Mouse (Mus musculus) liver, embryonic 11.5 days (tissue): ENCODE measurements around the gene Hoxc10. TPM values are rescaled to one million over a fixed set of nuclear protein-coding genes. Genes with fewer than 3 reads are reported as not detected.

Experiments used
- ATAC-seq: fragments of 200-750 bp; cut with Nextera tagmentation; replicated peaks from 2 replicates; pipeline ENCODE4 v1.8.0; 2017; ENCODE audit warnings: moderate number of reproducible peaks, mild to moderate bottlenecking, moderate TSS enrichment, moderate library complexity; ENCODE audit not compliant: low FRiP score
- DNase-seq: peaks from one replicate; pipeline ENCODE4 v3.0.0-alpha.2; 2017; ENCODE audit warnings: low spot score
- H3K27ac ChIP-seq: fragments of 300-500 bp; sonication (generic); 2 replicates; pipeline ENCODE4 v1.5.1; 2014; ENCODE audit warnings: mild to moderate bottlenecking, low read depth, low read length, control low read depth
- H3K27me3 ChIP-seq: fragments of 300-500 bp; sonication (generic); replicated peaks from 2 replicates; pipeline ENCODE4 v1.6.1; 2014; ENCODE audit warnings: low read length, mixed read lengths; ENCODE audit not compliant: control insufficient read depth, insufficient read depth
- H3K36me3 ChIP-seq: fragments of 300-500 bp; sonication (generic); 2 replicates; pipeline ENCODE4 v1.6.1; 2014; ENCODE audit warnings: mild to moderate bottlenecking, low read length, moderate library complexity, mixed read lengths; ENCODE audit not compliant: control insufficient read depth, insufficient read depth
- H3K4me1 ChIP-seq: fragments of 300-500 bp; sonication (generic); replicated peaks from 2 replicates; pipeline ENCODE4 v1.6.1; 2014; ENCODE audit warnings: low read length, mixed read lengths; ENCODE audit not compliant: control insufficient read depth, insufficient read depth
- H3K4me2 ChIP-seq: fragments of 300-500 bp; sonication (generic); 2 replicates; pipeline ENCODE4 v1.6.1; 2014; ENCODE audit warnings: mild to moderate bottlenecking, control low read depth, moderate library complexity
- H3K4me3 ChIP-seq: fragments of 300-500 bp; sonication (generic); 2 replicates; pipeline ENCODE4 v1.5.1; 2014; ENCODE audit warnings: low read depth, low read length, control low read depth
- H3K9ac ChIP-seq: fragments of 300-500 bp; sonication (generic); 2 replicates; pipeline ENCODE4 v1.6.1; 2014; ENCODE audit warnings: low read depth, low read length, control low read depth
- H3K9me3 ChIP-seq: fragments of 300-500 bp; sonication (generic); 2 replicates; pipeline ENCODE4 v1.6.1; 2016; ENCODE audit warnings: low read length, inconsistent platforms, mixed read lengths; ENCODE audit not compliant: control insufficient read depth
- WGBS: fragments of 180-500 bp; shearing (Covaris S2); extraction: QIAGEN DNeasy Blood & Tissue Kit; methylation state at CpG from one replicate; pipeline ENCODE4 v1.1.7; 2014; 5-methylcytosine and 5-hydroxymethylcytosine counted together
- polyA plus RNA-seq: library from polyadenylated mRNA; unstranded; fragments of >200 nt; fragmentation: Nextera tagmentation; extraction: Ambion mirVana; gene quantifications from 2 replicates; pipeline ENCODE4 v1.2.1, GENCODE M21; 2014

Hoxc10 gene
- polyA plus RNA-seq, 1 experiment from 2014 or later = 0.43 TPM

DNA sequence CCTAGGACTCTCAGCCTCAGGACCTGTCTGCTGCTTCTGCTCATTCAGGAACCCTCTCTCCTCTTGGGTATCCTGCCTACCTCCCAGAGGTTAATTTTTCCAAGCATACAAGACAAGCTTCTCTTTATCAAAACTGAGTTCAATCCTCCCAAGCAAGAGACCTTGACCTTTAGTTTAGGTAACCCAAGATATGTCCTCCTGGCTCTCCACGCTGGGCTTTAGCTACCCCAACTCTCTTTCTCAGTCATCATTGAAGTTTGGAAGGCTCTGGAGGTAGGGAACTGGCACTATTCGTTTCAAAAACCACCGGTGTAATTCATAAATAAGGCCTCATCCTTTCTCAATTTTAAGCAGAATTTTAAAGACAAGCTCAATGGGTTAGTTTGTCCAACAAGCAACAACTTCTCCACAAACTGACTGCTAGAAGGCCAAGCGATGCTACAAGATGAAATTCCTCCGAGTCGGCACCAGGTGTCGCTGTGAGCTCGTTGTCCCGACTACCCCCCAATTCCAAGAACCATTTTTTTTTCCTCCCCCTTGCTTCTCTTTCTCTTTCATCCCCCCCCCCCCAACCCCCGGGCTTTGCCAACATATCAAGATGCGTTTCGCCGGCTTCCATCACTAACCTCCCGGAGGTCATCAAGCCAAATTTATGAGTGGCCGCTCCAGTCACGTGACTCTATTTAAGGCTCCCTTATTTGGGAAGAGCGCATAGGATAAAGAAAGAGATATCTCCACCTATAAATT lies 46.8 kb downstream of the Hoxc10 start:
- Histone ChIP-seq H3K4me2 (peak overlapping the region; percentile 59), H3K36me3 (no peaks in the 10 kb centered on the region), H3K9ac (no peak overlapping the region), H3K27me3 (peaks cover 99% of the 10 kb centered on the region), H3K27ac (no peak overlapping the region), H3K4me3 (peak overlapping the region; percentile 42), H3K4me1 (no peaks in the 10 kb centered on the region), H3K9me3 (no peaks in the 10 kb centered on the region)
- no peak for DNase-seq
- WGBS = 5% methylated on average over 17 of the region's 17 CpGs
- no peak for ATAC-seq

DNA sequence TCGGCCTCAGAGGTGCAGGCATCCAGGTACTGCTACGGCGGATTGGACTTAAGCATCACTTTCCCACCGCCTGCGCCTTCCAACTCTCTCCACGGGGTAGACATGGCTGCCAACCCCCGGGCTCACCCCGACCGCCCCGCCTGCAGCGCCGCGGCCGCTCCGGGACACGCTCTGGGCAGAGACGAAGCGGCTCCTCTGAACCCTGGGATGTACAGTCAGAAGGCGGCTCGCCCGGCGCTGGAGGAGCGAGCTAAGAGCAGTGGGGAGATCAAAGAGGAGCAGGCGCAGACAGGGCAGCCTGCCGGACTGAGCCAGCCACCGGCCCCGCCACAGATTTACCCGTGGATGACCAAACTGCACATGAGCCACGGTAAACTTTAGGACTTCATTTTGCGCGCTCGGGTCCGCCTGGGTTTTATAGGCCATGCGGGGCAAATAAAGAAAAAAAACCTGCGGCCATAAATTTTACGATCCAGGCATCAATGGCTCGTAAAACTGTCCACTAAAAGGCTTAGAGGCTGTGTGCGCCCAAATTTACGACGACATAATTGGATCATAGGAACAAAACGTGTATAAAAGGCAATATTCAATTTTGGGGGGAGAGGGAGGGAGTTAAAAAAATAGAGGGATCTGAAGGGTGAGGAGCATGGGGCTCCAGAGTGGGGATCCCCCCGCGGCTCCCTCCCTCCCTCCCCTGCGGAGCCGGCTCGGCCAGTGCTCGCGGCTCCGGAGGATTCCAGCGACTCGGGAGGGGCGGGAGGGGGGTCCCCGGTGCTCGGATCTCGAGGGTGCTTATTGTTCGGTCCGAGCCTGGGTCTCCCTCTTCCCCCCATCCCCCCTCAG lies 47.8 kb downstream of the Hoxc10 start:
- Histone ChIP-seq H3K27ac (peak overlapping the region; percentile 54; the same call in 1 of the 2 replicates), H3K27me3 (peaks cover 99% of the 10 kb centered on the region), H3K4me2 (peak overlapping the region; percentile 59), H3K4me3 (peak overlapping the region; percentile 42), H3K9me3 (no peaks in the 10 kb centered on the region), H3K9ac (peak overlapping the region; percentile 52), H3K36me3 (no peaks in the 10 kb centered on the region), H3K4me1 (no peaks in the 10 kb centered on the region)
- WGBS = 3% methylated on average over 45 of the region's 57 CpGs
- DNase-seq (no peak), ATAC-seq (no peak)

DNA sequence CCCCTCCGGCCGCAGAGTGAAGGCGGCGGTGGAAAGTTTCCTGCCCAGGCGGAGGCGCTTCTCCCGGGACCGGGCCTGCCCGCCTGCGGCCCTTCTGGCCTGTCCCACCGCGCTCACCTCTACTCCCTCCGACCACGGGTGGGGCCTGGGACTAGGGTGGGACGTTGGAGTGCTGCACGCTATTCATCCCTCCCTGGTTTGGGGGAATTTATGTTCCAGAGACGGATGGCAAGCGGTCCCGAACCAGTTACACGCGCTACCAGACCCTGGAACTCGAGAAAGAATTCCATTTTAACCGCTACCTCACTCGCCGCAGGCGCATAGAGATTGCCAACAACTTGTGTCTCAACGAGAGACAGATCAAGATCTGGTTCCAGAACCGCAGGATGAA lies 48.4 kb downstream of the Hoxc10 start:
- Histone ChIP-seq H3K36me3 (no peaks in the 10 kb centered on the region), H3K4me1 (no peaks in the 10 kb centered on the region), H3K4me3 (peak overlapping the region; percentile 42), H3K4me2 (peak overlapping the region; percentile 59), H3K9ac (peak overlapping the region; percentile 52), H3K27me3 (peaks cover 99% of the 10 kb centered on the region), H3K27ac (peak overlapping the region; percentile 32; the same call in 1 of the 2 replicates), H3K9me3 (no peaks in the 10 kb centered on the region)
- DNase-seq (no peak), ATAC-seq (no peak)
- WGBS = under 1% methylated on average over 28 of the region's 28 CpGs

DNA sequence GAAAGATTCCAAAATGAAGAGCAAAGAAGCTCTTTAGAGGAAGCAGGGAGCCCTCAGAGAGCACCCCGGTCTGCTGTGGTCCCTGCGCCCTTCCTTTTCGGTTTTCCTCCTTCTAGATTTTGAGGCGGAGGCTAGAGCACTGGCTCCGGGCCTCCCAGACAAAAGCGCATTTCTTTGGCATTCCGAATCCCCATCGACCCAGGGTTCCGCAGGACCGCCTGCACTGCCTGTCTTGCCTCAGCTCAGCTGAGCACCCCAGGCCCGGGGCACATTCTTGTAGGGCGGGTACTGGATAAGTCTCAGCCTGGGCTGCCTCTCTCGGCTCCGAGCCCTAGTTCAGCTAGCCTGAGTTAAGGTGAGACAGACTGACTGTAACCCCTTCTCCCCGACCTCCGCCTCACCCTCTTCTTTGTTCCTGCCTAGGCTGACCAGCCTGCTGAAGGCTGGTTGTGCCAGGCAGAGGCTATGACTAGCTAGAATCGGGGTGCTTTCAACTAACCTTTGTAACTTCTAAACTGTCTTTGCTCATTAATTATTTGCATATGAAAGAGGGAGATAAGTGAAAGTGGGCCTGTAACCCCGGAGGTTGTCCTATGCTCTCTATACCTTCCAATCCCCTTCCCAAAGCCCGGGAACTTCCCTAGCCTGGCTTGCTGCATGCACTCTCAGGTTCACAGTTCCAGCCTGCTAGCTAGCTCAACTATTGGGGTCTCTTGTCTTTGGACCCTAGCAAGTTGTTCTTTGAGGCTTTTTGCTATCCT lies 49.0 kb downstream of the Hoxc10 start:
- Histone ChIP-seq H3K4me3 (peak overlapping the region; percentile 42), H3K9me3 (no peaks in the 10 kb centered on the region), H3K4me1 (no peaks in the 10 kb centered on the region), H3K36me3 (no peaks in the 10 kb centered on the region), H3K27ac (0 out of 2 replicates have a peak overlapping the region, but pooled peaks have one; percentile 32), H3K27me3 (peaks cover 99% of the 10 kb centered on the region), H3K4me2 (peak overlapping the region; percentile 59), H3K9ac (peak overlapping the region; percentile 9; the same call in 1 of the 2 replicates)
- 6% methylated on average over 19 of the region's 19 CpGs for WGBS
- no peak for ATAC-seq
- DNase-seq = no peak

DNA sequence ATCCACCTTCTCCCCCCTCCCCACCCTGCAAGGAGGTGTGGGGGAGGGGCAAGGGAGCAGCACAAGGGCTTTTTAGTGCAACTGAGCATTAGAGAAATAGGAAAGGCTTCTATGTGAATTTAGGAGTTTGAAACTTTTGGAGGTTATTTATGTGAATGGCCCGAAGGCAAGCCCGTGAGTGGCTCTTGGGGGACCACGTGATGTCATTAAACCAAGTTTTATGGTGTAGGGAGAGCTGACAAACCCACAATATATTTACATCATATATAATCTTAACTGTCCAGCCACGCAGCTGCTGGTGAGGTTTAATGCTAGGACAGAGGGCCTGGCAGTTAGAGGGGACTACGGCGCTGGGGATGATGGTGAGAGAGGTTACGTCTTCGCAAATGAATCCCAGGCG lies 52.0 kb downstream of the Hoxc10 start, which contains the start of gene Hoxc4:
Gene Hoxc4, plus strand, starts transcription at position 299 of the 400 bp plus-strand sequence.
- Histone ChIP-seq H3K4me2 (no peak within 1 kb of the TSS), H3K9ac (no peak within 1 kb of the TSS), H3K9me3 (no peaks in the 10 kb centered on the region), H3K27me3 (peaks cover 96% of the 10 kb centered on the region), H3K36me3 (no peaks in the 10 kb centered on the region), H3K27ac (no peak within 1 kb of the TSS), H3K4me1 (no peaks in the 10 kb centered on the region), H3K4me3 (no peak within 1 kb of the TSS)
- WGBS = 24% methylated on average over 9 of the region's 9 CpGs
- no peak for ATAC-seq
- DNase-seq = no peak

DNA sequence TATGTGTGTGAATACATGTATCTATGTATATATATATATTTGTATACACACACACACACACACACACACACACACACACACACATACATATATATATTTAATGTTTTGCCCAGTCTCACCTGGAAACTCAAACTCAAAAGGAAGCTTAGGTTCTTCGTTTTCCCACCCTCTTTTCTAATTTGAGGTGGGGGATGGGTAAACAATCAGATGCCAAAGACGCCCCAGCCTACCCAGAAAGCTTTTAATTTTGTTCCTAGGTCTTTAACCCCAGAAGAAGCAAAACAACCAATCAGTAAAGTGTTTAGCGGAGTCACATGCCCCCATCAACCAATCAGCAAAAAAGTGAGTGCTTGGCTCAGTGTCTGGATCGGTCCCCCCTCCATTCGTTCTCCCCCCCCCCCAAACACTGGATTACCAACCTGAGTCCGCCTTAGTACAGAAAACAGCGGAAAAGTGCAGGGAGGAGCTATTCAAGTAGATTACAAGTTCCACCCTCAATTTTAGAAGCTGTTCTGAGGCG lies 54.4 kb downstream of the Hoxc10 start:
- Histone ChIP-seq H3K4me3 (no peak overlapping the region), H3K27me3 (peaks cover 95% of the 10 kb centered on the region), H3K9me3 (no peaks in the 10 kb centered on the region), H3K36me3 (no peaks in the 10 kb centered on the region), H3K9ac (no peak overlapping the region), H3K4me2 (peak overlapping the region; percentile 15; the same call in 1 of the 2 replicates), H3K27ac (no peak overlapping the region), H3K4me1 (no peaks in the 10 kb centered on the region)
- no peak for DNase-seq
- no peak for ATAC-seq
- under 1% methylated on average over 8 of the region's 8 CpGs for WGBS
